Mouse (Mus musculus) ES-Bruce4 (cell line): ENCODE measurements around the gene Ptprg. TPM values are rescaled to one million over a fixed set of nuclear protein-coding genes. Genes with fewer than 3 reads are reported as not detected.

Source experiments
- H3K27ac ChIP-seq: 2 replicates; pipeline ENCODE4 v1.5.1; 2012; ENCODE audit warnings: low read length, inconsistent platforms; ENCODE audit not compliant: insufficient read depth
- H3K27me3 ChIP-seq: 2 replicates; pipeline ENCODE4 v1.6.1; 2012; ENCODE audit warnings: mild to moderate bottlenecking, low read length, inconsistent platforms; ENCODE audit not compliant: control insufficient read depth, poor library complexity, insufficient read depth, severe bottlenecking
- H3K36me3 ChIP-seq: 2 replicates; pipeline ENCODE4 v1.6.1; 2012; ENCODE audit warnings: inconsistent platforms, mild to moderate bottlenecking, low read length, moderate library complexity; ENCODE audit not compliant: control insufficient read depth, poor library complexity, insufficient read depth, severe bottlenecking
- H3K4me1 ChIP-seq: one replicate; pipeline ENCODE4 v1.8.1; 2011; ENCODE audit warnings: low read length; ENCODE audit not compliant: control insufficient read depth, insufficient read depth
- H3K4me3 ChIP-seq: 2 replicates; pipeline ENCODE4 v1.5.1; 2011; ENCODE audit warnings: low read depth, mild to moderate bottlenecking, low read length
- H3K9ac ChIP-seq: 2 replicates; pipeline ENCODE4 v1.6.1; 2012; ENCODE audit warnings: low read depth, mild to moderate bottlenecking, inconsistent platforms; ENCODE audit not compliant: poor library complexity, severe bottlenecking
- H3K9me3 ChIP-seq: replicated peaks from 2 replicates; pipeline ENCODE4 v1.6.1; 2012; ENCODE audit warnings: mild to moderate bottlenecking, low read length, inconsistent platforms; ENCODE audit not compliant: control insufficient read depth, poor library complexity, insufficient read depth, severe bottlenecking
- CTCF ChIP-seq: IDR thresholded peaks from one replicate; pipeline ENCODE4 v1.8.1; 2011; ENCODE audit warnings: low read depth, low read length
- EP300 ChIP-seq: IDR thresholded peaks from 2 replicates; pipeline ENCODE4 v1.6.1; 2011; ENCODE audit warnings: low read depth, low read length; ENCODE audit not compliant: insufficient read depth
- POLR2A ChIP-seq: IDR thresholded peaks from one replicate; pipeline ENCODE4 v1.8.1; 2011; ENCODE audit warnings: low read length; ENCODE audit not compliant: insufficient read depth
- polyA plus RNA-seq: library from polyadenylated mRNA; stranded (reverse); fragments of >200 nt; gene quantifications from 2 replicates; pipeline ENCODE4 v1.2.4, GENCODE M21; 2011; ENCODE audit warnings: low read depth; ENCODE audit not compliant: missing spikeins, insufficient read depth, insufficient read length

Ptprg gene
- polyA plus RNA-seq, 1 experiment: 27.4 TPM

GRCm38 (mm10) chr14:11719259-11719658 is 165.9 kb downstream of the Ptprg start:
- no peaks in the 10 kb centered on the region for H3K4me1 ChIP-seq

GRCm38 (mm10) chr14:11722101-11722500 is 168.8 kb downstream of the Ptprg start:
- H3K27me3 ChIP-seq: no peaks in the 10 kb centered on the region
- no peak overlapping the region for H3K9ac ChIP-seq
- no peaks in the 10 kb centered on the region for H3K36me3 ChIP-seq
- H3K9me3 ChIP-seq: no peaks in the 10 kb centered on the region
- H3K27ac ChIP-seq: no peak overlapping the region
- TF ChIP-seq POLR2A: no peak
- TF ChIP-seq CTCF: no peak
- TF ChIP-seq EP300: no peak
- no peaks in the 10 kb centered on the region for H3K4me1 ChIP-seq
- no peak overlapping the region for H3K4me3 ChIP-seq

More at GRCm38 (mm10) chr14:11719259-11719658, 165.9 kb downstream of the Ptprg start:
- no peaks in the 10 kb centered on the region for H3K36me3 ChIP-seq
- no peak for TF ChIP-seq POLR2A
- H3K9me3 ChIP-seq: no peaks in the 10 kb centered on the region
- no peak overlapping the region for H3K4me3 ChIP-seq
- H3K27ac ChIP-seq: no peak overlapping the region
- H3K9ac ChIP-seq: no peak overlapping the region
- no peaks in the 10 kb centered on the region for H3K27me3 ChIP-seq

DNA sequence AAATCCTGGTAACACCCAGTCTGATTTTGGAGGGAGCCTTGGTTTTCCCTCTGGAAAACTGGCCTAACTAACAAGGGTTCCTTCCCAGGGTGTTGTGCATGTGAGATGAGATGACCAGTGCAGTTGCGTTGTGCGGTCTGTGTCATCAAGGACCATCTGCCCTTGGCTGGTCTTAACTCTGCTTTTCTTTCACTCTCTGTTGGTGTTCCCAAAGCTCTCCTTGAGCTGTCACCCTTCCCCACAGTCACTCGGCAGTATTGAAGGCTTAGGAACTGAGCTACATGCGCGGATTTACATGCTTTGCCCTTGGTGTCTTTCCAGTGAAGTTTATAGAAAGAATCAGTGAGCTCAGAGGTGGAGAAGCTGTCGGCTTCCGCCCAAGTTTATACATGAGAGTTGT is 170.5 kb downstream of the Ptprg start:
- H3K4me1 ChIP-seq: no peaks in the 10 kb centered on the region
- H3K27me3 ChIP-seq: no peaks in the 10 kb centered on the region
- H3K9me3 ChIP-seq: no peaks in the 10 kb centered on the region
- no peaks in the 10 kb centered on the region for H3K36me3 ChIP-seq
- H3K27ac ChIP-seq: no peak overlapping the region
- TF ChIP-seq CTCF (no peak), EP300 (no peak), POLR2A (no peak)
- H3K4me3 ChIP-seq: no peak overlapping the region
- no peak overlapping the region for H3K9ac ChIP-seq

GRCm38 (mm10) chr14:11731223-11731920 is 178.0 kb downstream of the Ptprg start:
- H3K9ac ChIP-seq: no peak overlapping the region
- H3K36me3 ChIP-seq: no peaks in the 10 kb centered on the region
- H3K4me3 ChIP-seq: no peak overlapping the region
- no peaks in the 10 kb centered on the region for H3K4me1 ChIP-seq
- H3K27me3 ChIP-seq: no peaks in the 10 kb centered on the region
- no peaks in the 10 kb centered on the region for H3K9me3 ChIP-seq
- TF ChIP-seq EP300 (no peak), POLR2A (no peak), CTCF (no peak)
- no peak overlapping the region for H3K27ac ChIP-seq

- H3K4me1 ChIP-seq: no peaks in the 10 kb centered on the region
Measured at GRCm38 (mm10) chr14:11732376-11732775, 179.0 kb downstream of the Ptprg start.

GRCm38 (mm10) chr14:11743726-11744125 is 190.4 kb downstream of the Ptprg start:
- no peak overlapping the region for H3K9ac ChIP-seq
- H3K4me1 ChIP-seq: no peaks in the 10 kb centered on the region
- no peaks in the 10 kb centered on the region for H3K27me3 ChIP-seq
- H3K4me3 ChIP-seq: no peak overlapping the region
- no peaks in the 10 kb centered on the region for H3K36me3 ChIP-seq
- no peaks in the 10 kb centered on the region for H3K9me3 ChIP-seq
- TF ChIP-seq POLR2A: no peak
- no peak for TF ChIP-seq CTCF
- no peak for TF ChIP-seq EP300
- no peak overlapping the region for H3K27ac ChIP-seq

More at GRCm38 (mm10) chr14:11732376-11732775, 179.0 kb downstream of the Ptprg start:
- no peak overlapping the region for H3K27ac ChIP-seq
- no peaks in the 10 kb centered on the region for H3K27me3 ChIP-seq
- no peak overlapping the region for H3K4me3 ChIP-seq
- no peak for TF ChIP-seq POLR2A
- TF ChIP-seq CTCF: no peak
- no peak for TF ChIP-seq EP300
- H3K9me3 ChIP-seq: no peaks in the 10 kb centered on the region
- no peaks in the 10 kb centered on the region for H3K36me3 ChIP-seq
- H3K9ac ChIP-seq: no peak overlapping the region
